Mouse (Mus musculus) liver, embryonic 14.5 days (tissue): ENCODE data around the gene Sec14l4. TPM values are rescaled to one million over a fixed set of nuclear protein-coding genes. Genes with fewer than 3 reads are reported as not detected.

Source experiments
- ATAC-seq: fragments of 200-750 bp; cut with Nextera tagmentation; 2 replicates; pipeline ENCODE4 v1.8.0; 2017; ENCODE audit warnings: moderate number of reproducible peaks, mild to moderate bottlenecking, moderate library complexity; ENCODE audit not compliant: insufficient read depth
- DNase-seq, 3 experiments: peaks; one replicate each; pipeline ENCODE4 v3.0.0-alpha.2; 2012 to 2013; ENCODE audit warnings: low read depth in 3 of 3, low spot score in 3 of 3
- H3K27ac ChIP-seq: fragments of 300-500 bp; sonication (generic); 2 replicates; pipeline ENCODE4 v1.5.1; 2014; ENCODE audit warnings: moderate library complexity, mild to moderate bottlenecking, control low read depth, inconsistent platforms
- H3K27me3 ChIP-seq: fragments of 300-500 bp; sonication (generic); 2 replicates; pipeline ENCODE4 v1.6.1; 2014; ENCODE audit warnings: mild to moderate bottlenecking, low read length, moderate library complexity; ENCODE audit not compliant: control insufficient read depth, insufficient read depth
- H3K36me3 ChIP-seq: fragments of 300-500 bp; sonication (generic); replicated peaks from 2 replicates; pipeline ENCODE4 v1.6.1; 2014; ENCODE audit warnings: low read depth; ENCODE audit not compliant: control insufficient read depth, insufficient read depth
- H3K4me1 ChIP-seq, 2 experiments: fragments of 200-500 bp in 1 of 2; fragments of 300-500 bp in 1 of 2; sonication (generic) in 1 of 2; replicated peaks; 2 replicates each; pipeline ENCODE4 v1.6.1; 2012 to 2014; ENCODE audit warnings: antibody characterized with exemption in 1 of 2, inconsistent platforms in 1 of 2, low read length in 1 of 2; ENCODE audit not compliant: control insufficient read depth in 2 of 2, insufficient read depth in 2 of 2
- H3K4me2 ChIP-seq: fragments of 300-500 bp; sonication (generic); 2 replicates; pipeline ENCODE4 v1.6.1; 2014; ENCODE audit warnings: low read depth, mild to moderate bottlenecking, control low read depth, moderate library complexity
- H3K4me3 ChIP-seq, 2 experiments: fragments of 200-500 bp in 1 of 2; fragments of 300-500 bp in 1 of 2; sonication (generic) in 1 of 2; 2 replicates each; pipeline ENCODE4 v1.5.1; 2012 to 2014; ENCODE audit warnings: low read depth in 2 of 2, low read length in 2 of 2, mild to moderate bottlenecking in 2 of 2, control low read depth in 1 of 2, inconsistent platforms in 1 of 2, moderate library complexity in 1 of 2; ENCODE audit not compliant: insufficient read depth in 1 of 2
- H3K9ac ChIP-seq: fragments of 300-500 bp; sonication (generic); replicated peaks from 2 replicates; pipeline ENCODE4 v1.6.1; 2014; ENCODE audit warnings: mild to moderate bottlenecking, control low read depth, moderate library complexity
- H3K9me3 ChIP-seq: fragments of 300-500 bp; sonication (generic); 2 replicates; pipeline ENCODE4 v1.6.1; 2016; ENCODE audit warnings: low read length, mixed read lengths; ENCODE audit not compliant: control insufficient read depth
- CTCF ChIP-seq: IDR thresholded peaks from 2 replicates; pipeline ENCODE4 v1.5.1; 2016; ENCODE audit warnings: antibody characterized with exemption, low read depth, control low read depth
- EP300 ChIP-seq: IDR thresholded peaks from 2 replicates; pipeline ENCODE4 v1.6.1; 2016; ENCODE audit warnings: antibody characterized with exemption, low read depth
- WGBS: fragments of 180-500 bp; shearing (Covaris S2); extraction: QIAGEN DNeasy Blood & Tissue Kit; methylation state at CpG from one replicate; pipeline ENCODE4 v1.1.7; 2014; ENCODE audit not compliant: insufficient replicate concordance; 5-methylcytosine and 5-hydroxymethylcytosine counted together
- polyA plus RNA-seq, 2 experiments: library from polyadenylated mRNA; depleted of rRNA in 1 of 2; stranded (reverse) in 1 of 2; unstranded in 1 of 2; fragments of >200 nt; fragmentation: Nextera tagmentation in 1 of 2; extraction: Ambion mirVana in 1 of 2; gene quantifications; 2 replicates each; pipeline versions ENCODE4 v1.2.1 to v1.2.3; 2012 to 2014

The Sec14l4 gene
- polyA plus RNA-seq, 2 experiments: 0.93 to 1.6 TPM

- no peaks in the 10 kb centered on the region for H3K4me1 ChIP-seq
- H3K4me2 ChIP-seq: no peak overlapping the region
- TF ChIP-seq EP300 (no peak), CTCF (no peak)
- DNase-seq: no peak
- no peak overlapping the region for H3K9ac ChIP-seq
- H3K9me3 ChIP-seq: no peaks in the 10 kb centered on the region
- ATAC-seq: no peak
- H3K36me3 ChIP-seq: no peaks in the 10 kb centered on the region
- no peaks in the 10 kb centered on the region for H3K27me3 ChIP-seq
- no peak overlapping the region for H3K27ac ChIP-seq
- no peak overlapping the region for H3K4me3 ChIP-seq
- WGBS: 50% methylated on average over 6 of the region's 6 CpGs
Observed at GRCm38 (mm10) chr11:4041123-4041625, 9.9 kb downstream of the Sec14l4 start.

- no peaks in the 10 kb centered on the region for H3K4me1 ChIP-seq
- no peaks in the 10 kb centered on the region for H3K27me3 ChIP-seq
- no peaks in the 10 kb centered on the region for H3K36me3 ChIP-seq
- no peaks in the 10 kb centered on the region for H3K9me3 ChIP-seq
- H3K9ac ChIP-seq: no peak overlapping the region
- no peak overlapping the region for H3K4me2 ChIP-seq
- TF ChIP-seq CTCF (no peak), EP300 (no peak)
- H3K4me3 ChIP-seq: no peak overlapping the region
- no peak overlapping the region for H3K27ac ChIP-seq
- DNase-seq (no peak), ATAC-seq (no peak)
- 76% methylated on average over 7 of the region's 7 CpGs for WGBS
Observed at GRCm38 (mm10) chr11:4043081-4043480, 11.8 kb downstream of the Sec14l4 start.

GRCm38 (mm10) chr11:4046526-4046925 is 15.3 kb downstream of the Sec14l4 start:
- Histone ChIP-seq H3K4me2 (no peak overlapping the region), H3K36me3 (no peaks in the 10 kb centered on the region), H3K9ac (no peak overlapping the region), H3K27me3 (no peaks in the 10 kb centered on the region), H3K4me1 (no peaks in the 10 kb centered on the region), H3K27ac (no peak overlapping the region), H3K9me3 (no peaks in the 10 kb centered on the region), H3K4me3 (no peak overlapping the region)
- DNase-seq: no peak
- WGBS: 51% methylated on average over 5 of the region's 5 CpGs
- no peak for TF ChIP-seq CTCF
- ATAC-seq: no peak

GRCm38 (mm10) chr11:4047766-4048165 is 16.5 kb downstream of the Sec14l4 start:
- Histone ChIP-seq H3K27me3 (no peaks in the 10 kb centered on the region), H3K9ac (no peak overlapping the region), H3K27ac (no peak overlapping the region), H3K4me3 (no peak overlapping the region), H3K4me2 (no peak overlapping the region), H3K36me3 (no peaks in the 10 kb centered on the region), H3K9me3 (no peaks in the 10 kb centered on the region), H3K4me1 (no peaks in the 10 kb centered on the region)
- DNase-seq (no peak), ATAC-seq (no peak)
- 78% methylated on average over 2 of the region's 2 CpGs for WGBS
- no peak for TF ChIP-seq EP300
- no peak for TF ChIP-seq CTCF

GRCm38 (mm10) chr11:4048438-4048837 is 17.2 kb downstream of the Sec14l4 start:
- no peak for ATAC-seq
- H3K9ac ChIP-seq: no peak overlapping the region
- no peak overlapping the region for H3K4me3 ChIP-seq
- no peaks in the 10 kb centered on the region for H3K9me3 ChIP-seq
- 65% methylated on average over 6 of the region's 6 CpGs for WGBS
- no peak overlapping the region for H3K27ac ChIP-seq
- H3K4me1 ChIP-seq: no peaks in the 10 kb centered on the region
- H3K4me2 ChIP-seq: no peak overlapping the region
- H3K27me3 ChIP-seq: no peaks in the 10 kb centered on the region
- no peaks in the 10 kb centered on the region for H3K36me3 ChIP-seq
- no peak for DNase-seq
- TF ChIP-seq EP300: no peak
- TF ChIP-seq CTCF: no peak
